Mouse (Mus musculus) myocyte (in vitro differentiated cells): Measurements from ENCODE around the gene Chmp5. TPM values are rescaled to one million over a fixed set of nuclear protein-coding genes. Genes with fewer than 3 reads are reported as not detected.

Source experiments
- H3K27me3 ChIP-seq: one replicate; pipeline ENCODE4 v1.6.1; 2011; ENCODE audit not compliant: control insufficient read depth, insufficient read depth, insufficient read length
- H3K36me3 ChIP-seq: one replicate; pipeline ENCODE4 v1.6.1; 2011; ENCODE audit not compliant: control insufficient read depth, insufficient read depth
- H3K4me2 ChIP-seq: one replicate; pipeline ENCODE4 v1.6.1; 2011; ENCODE audit warnings: low read depth, control low read depth
- H3K4me3 ChIP-seq: one replicate; pipeline ENCODE4 v1.5.1; 2011; ENCODE audit warnings: mild to moderate bottlenecking, control low read depth, moderate library complexity
- H3K79me2 ChIP-seq: one replicate; pipeline ENCODE4 v1.6.1; 2011; ENCODE audit not compliant: control insufficient read depth, insufficient read depth
- H3ac ChIP-seq: one replicate; pipeline ENCODE4 v1.6.1; 2011; ENCODE audit not compliant: control insufficient read depth, insufficient read length
- CEBPB ChIP-seq: IDR thresholded peaks from 2 replicates; pipeline ENCODE4 v1.6.1; 2011; ENCODE audit warnings: mild to moderate bottlenecking, moderate library complexity; ENCODE audit not compliant: poor library complexity, insufficient read depth, severe bottlenecking
- E2F4 ChIP-seq: IDR thresholded peaks from one replicate; pipeline ENCODE4 v1.6.1; 2011; ENCODE audit warnings: mild to moderate bottlenecking, control low read depth, moderate library complexity; ENCODE audit not compliant: insufficient read depth
- MAX ChIP-seq: IDR thresholded peaks from one replicate; pipeline ENCODE4 v1.6.1; 2011; ENCODE audit warnings: low read depth, mild to moderate bottlenecking, control low read depth
- MYOD1 ChIP-seq, 3 experiments: IDR thresholded peaks; one replicate each; pipeline ENCODE4 v1.6.1; 2011; ENCODE audit warnings: control low read depth in 2 of 3, low read depth in 2 of 3, mild to moderate bottlenecking in 2 of 3, moderate library complexity in 1 of 3; ENCODE audit not compliant: insufficient read length in 2 of 3, control insufficient read depth in 1 of 3
- MYOG ChIP-seq, 3 experiments: IDR thresholded peaks; one replicate each; pipeline ENCODE4 v1.6.1; 2011; ENCODE audit warnings: control low read depth in 2 of 3, low read depth in 2 of 3, mild to moderate bottlenecking in 2 of 3; ENCODE audit not compliant: insufficient read length in 2 of 3, control insufficient read depth in 1 of 3, insufficient read depth in 1 of 3
- POLR2A ChIP-seq: IDR thresholded peaks from one replicate; pipeline ENCODE4 v1.6.1; 2011; ENCODE audit warnings: low read depth, mild to moderate bottlenecking, control low read depth, moderate library complexity; ENCODE audit not compliant: insufficient read length
- POLR2AphosphoS2 ChIP-seq: IDR thresholded peaks from one replicate; pipeline ENCODE4 v1.6.1; 2011; ENCODE audit warnings: low read depth, control low read depth; ENCODE audit not compliant: insufficient read length
- REST ChIP-seq: IDR thresholded peaks from one replicate; pipeline ENCODE4 v1.6.1; 2011; ENCODE audit warnings: mild to moderate bottlenecking, control low read depth, moderate library complexity; ENCODE audit not compliant: insufficient read depth, insufficient read length
- SRF ChIP-seq: IDR thresholded peaks from one replicate; pipeline ENCODE4 v1.6.1; 2011; ENCODE audit warnings: low read depth; ENCODE audit not compliant: control insufficient read depth, insufficient read length
- TCF12 ChIP-seq: IDR thresholded peaks from one replicate; pipeline ENCODE4 v1.6.1; 2011; ENCODE audit warnings: mild to moderate bottlenecking, control low read depth; ENCODE audit not compliant: poor library complexity, insufficient read depth, severe bottlenecking
- TCF3 ChIP-seq: IDR thresholded peaks from one replicate; pipeline ENCODE4 v1.6.1; 2011; ENCODE audit warnings: low read depth, control low read depth; ENCODE audit not compliant: insufficient read length
- USF1 ChIP-seq: IDR thresholded peaks from one replicate; pipeline ENCODE4 v1.6.1; 2011; ENCODE audit warnings: low read depth, mild to moderate bottlenecking, control low read depth, moderate library complexity
- polyA plus RNA-seq: library from polyadenylated mRNA; unstranded; fragments of >200 nt; fragmentation: generic; extraction: Trizol; gene quantifications from one replicate; pipeline ENCODE4 v1.2.1, GENCODE M21; 2012; ENCODE audit warnings: missing spikeins

The Chmp5 gene
- polyA plus RNA-seq, 1 experiment, result 62.2 TPM

GRCm38 (mm10) chr4:40975678-40976077 is 27.5 kb downstream of the Chmp5 start:
- Histone ChIP-seq H3K79me2 (peaks cover 74% of the 10 kb centered on the region), H3ac (no peak overlapping the region), H3K36me3 (peaks cover 39% of the 10 kb centered on the region), H3K27me3 (no peaks in the 10 kb centered on the region), H3K4me2 (no peak overlapping the region), H3K4me3 (no peak overlapping the region)
- TF ChIP-seq MYOG (IDR thresholded peaks at IDR 0.05; ENCODE audit: control insufficient read depth in 1 of 3, insufficient read depth in 1 of 3, insufficient read length in 2 of 3, low read depth in 2 of 3), result no peak
- no peak for TF ChIP-seq MYOD1 (IDR thresholded peaks at IDR 0.05; ENCODE audit: control insufficient read depth in 1 of 3, insufficient read length in 2 of 3, low read depth in 2 of 3)
- no peak for TF ChIP-seq REST
- no peak for TF ChIP-seq E2F4
- no peak for TF ChIP-seq USF1
- TF ChIP-seq POLR2A, result no peak
- TF ChIP-seq SRF, result no peak
- no peak for TF ChIP-seq TCF3
- no peak for TF ChIP-seq TCF12
- TF ChIP-seq POLR2AphosphoS2, result no peak
- no peak for TF ChIP-seq MAX
- no peak for TF ChIP-seq CEBPB

- peaks cover 44% of the 10 kb centered on the region for H3K36me3 ChIP-seq
- no peak overlapping the region for H3K4me2 ChIP-seq
- no peak overlapping the region for H3K4me3 ChIP-seq
- TF ChIP-seq CEBPB (no peak), TCF3 (no peak), TCF12 (no peak), SRF (no peak)
- no peak overlapping the region for H3ac ChIP-seq
- H3K79me2 ChIP-seq, result peaks cover 72% of the 10 kb centered on the region
- no peaks in the 10 kb centered on the region for H3K27me3 ChIP-seq
These were observed 28.4 kb downstream of the Chmp5 start for GRCm38 (mm10) chr4:40976651-40977050.

- Histone ChIP-seq H3K4me2 (no peak overlapping the region), H3ac (no peak overlapping the region), H3K4me3 (no peak overlapping the region), H3K36me3 (peaks cover 49% of the 10 kb centered on the region), H3K27me3 (no peaks in the 10 kb centered on the region), H3K79me2 (peaks cover 44% of the 10 kb centered on the region)
- no peak for TF ChIP-seq REST
- TF ChIP-seq E2F4, result no peak
- TF ChIP-seq POLR2A, result no peak
- no peak for TF ChIP-seq USF1
- TF ChIP-seq POLR2AphosphoS2, result no peak
- TF ChIP-seq TCF12, result no peak
- no peak for TF ChIP-seq MYOG (IDR thresholded peaks at IDR 0.05; ENCODE audit: control insufficient read depth in 1 of 3, insufficient read depth in 1 of 3, insufficient read length in 2 of 3, low read depth in 2 of 3)
- no peak for TF ChIP-seq MAX
- no peak for TF ChIP-seq SRF
These were observed 31.2 kb downstream of the Chmp5 start for GRCm38 (mm10) chr4:40979430-40979829.

GRCm38 (mm10) chr4:40982486-40982885 is 34.3 kb downstream of the Chmp5 start:
- Histone ChIP-seq H3K79me2 (peaks cover 21% of the 10 kb centered on the region), H3ac (no peak overlapping the region), H3K4me2 (peak overlapping the region; percentile 19), H3K27me3 (no peaks in the 10 kb centered on the region), H3K4me3 (no peak overlapping the region), H3K36me3 (peaks cover 55% of the 10 kb centered on the region)
- TF ChIP-seq MAX, result no peak
- TF ChIP-seq MYOG (IDR thresholded peaks at IDR 0.05; ENCODE audit: control insufficient read depth in 1 of 3, insufficient read depth in 1 of 3, insufficient read length in 2 of 3, low read depth in 2 of 3), result no peak
- no peak for TF ChIP-seq TCF12
- no peak for TF ChIP-seq POLR2A
- TF ChIP-seq USF1, result no peak
- TF ChIP-seq SRF, result no peak
- no peak for TF ChIP-seq MYOD1 (IDR thresholded peaks at IDR 0.05; ENCODE audit: control insufficient read depth in 1 of 3, insufficient read length in 2 of 3, low read depth in 2 of 3)
- no peak for TF ChIP-seq REST
- no peak for TF ChIP-seq TCF3
- no peak for TF ChIP-seq CEBPB
- no peak for TF ChIP-seq POLR2AphosphoS2
- no peak for TF ChIP-seq E2F4

GRCm38 (mm10) chr4:40983686-40984085 is 35.5 kb downstream of the Chmp5 start:
- no peak for TF ChIP-seq TCF12
- no peak for TF ChIP-seq TCF3
- no peak for TF ChIP-seq USF1
- Histone ChIP-seq H3K4me2 (no peak overlapping the region), H3K36me3 (peaks cover 57% of the 10 kb centered on the region), H3K4me3 (no peak overlapping the region), H3K79me2 (peaks cover 10% of the 10 kb centered on the region), H3K27me3 (no peaks in the 10 kb centered on the region), H3ac (no peak overlapping the region)
